ENCODE assay signal across 8 mouse cellular contexts in the genomic region with DNA sequence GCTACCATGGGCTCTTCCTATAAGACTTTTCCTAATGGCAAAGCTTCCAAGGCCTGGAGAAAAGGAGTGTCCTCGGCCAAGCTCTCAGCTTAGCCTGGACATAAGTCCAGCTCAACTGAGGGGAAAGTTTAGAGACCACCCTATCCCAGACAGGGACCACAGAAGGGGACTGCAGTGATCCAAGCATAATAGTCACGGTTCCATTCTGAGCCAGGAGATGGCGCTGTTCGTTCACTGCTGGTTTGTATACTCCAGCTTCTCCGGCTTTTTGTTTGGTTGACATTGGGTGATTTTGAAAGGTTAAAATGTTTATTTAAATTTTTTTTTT. TPM values are rescaled to one million over a fixed set of nuclear protein-coding genes. Genes with fewer than 3 reads are reported as not detected.
A peak's percentile ranks its signal among the peaks of the same experiment; 100 is the strongest.
DNase-seq lines count a peak whose midpoint lies in the region; ATAC-seq and TF ChIP-seq lines count a peak whose summit lies in the region.

No protein-coding gene starts in this region.

- no peak overlapping the region for H3K4me3 ChIP-seq in midbrain, embryonic 10.5 days
- no peak overlapping the region for H3K4me3 ChIP-seq in midbrain, embryonic 13.5 days (replicated peaks)
- H3K4me3 ChIP-seq in intestine, embryonic 15.5 days (replicated peaks) = no peak overlapping the region
- H3K4me3 ChIP-seq in limb, embryonic 14.5 days (replicated peaks; ENCODE audit: low read length) = no peak overlapping the region

- no peak overlapping the region for H3K9ac ChIP-seq in midbrain, embryonic 13.5 days (replicated peaks)
- H3K9ac ChIP-seq in intestine, embryonic 15.5 days = no peak overlapping the region
- H3K9ac ChIP-seq in limb, embryonic 14.5 days (ENCODE audit: low read depth, low read length, severe bottlenecking) = no peak overlapping the region

- TF ChIP-seq POLR2A in limb, embryonic 14.5 days (IDR thresholded peaks at IDR 0.05; ENCODE audit: borderline replicate concordance, extremely low read depth, insufficient read depth, insufficient read length) = no peak

- no peak for ATAC-seq in midbrain, embryonic 13.5 days
- peak; percentile 46; the same call in 1 of the 2 replicates for ATAC-seq in intestine, embryonic 15.5 days
- ATAC-seq in limb, embryonic 14.5 days (ENCODE audit: low FRiP score, low read depth) = 0 out of 2 replicates have a peak, but pooled peaks have one; percentile 31

- H3K27me3 ChIP-seq in midbrain, embryonic 10.5 days (ENCODE audit: low read depth, poor library complexity, severe bottlenecking) = peaks cover 21% of the 10 kb centered on the region
- peaks cover under 1% of the 10 kb centered on the region; the same call in 1 of the 2 replicates for H3K27me3 ChIP-seq in midbrain, embryonic 13.5 days
- peaks cover 12% of the 10 kb centered on the region for H3K27me3 ChIP-seq in intestine, embryonic 15.5 days (replicated peaks)
- peaks cover 17% of the 10 kb centered on the region; the same call in 1 of the 2 replicates for H3K27me3 ChIP-seq in limb, embryonic 14.5 days (ENCODE audit: control insufficient read depth, insufficient read depth, low read length)

- peaks cover 39% of the 10 kb centered on the region for H3K36me3 ChIP-seq in midbrain, embryonic 10.5 days
- peaks cover 33% of the 10 kb centered on the region for H3K36me3 ChIP-seq in midbrain, embryonic 13.5 days
- peaks cover 19% of the 10 kb centered on the region for H3K36me3 ChIP-seq in intestine, embryonic 15.5 days
- peaks cover 35% of the 10 kb centered on the region for H3K36me3 ChIP-seq in limb, embryonic 14.5 days (ENCODE audit: control insufficient read depth, insufficient read depth, low read length)

- no peaks in the 10 kb centered on the region for H3K9me3 ChIP-seq in midbrain, embryonic 10.5 days (replicated peaks)
- no peaks in the 10 kb centered on the region for H3K9me3 ChIP-seq in midbrain, embryonic 13.5 days
- no peaks in the 10 kb centered on the region for H3K9me3 ChIP-seq in intestine, embryonic 15.5 days
- H3K9me3 ChIP-seq in limb, embryonic 14.5 days (ENCODE audit: control insufficient read depth, low read length) = no peaks in the 10 kb centered on the region

- 12% methylated on average over 5 of the region's 5 CpGs for WGBS in midbrain, embryonic 10.5 days
- 3% methylated on average over 5 of the region's 5 CpGs for WGBS in midbrain, embryonic 13.5 days
- WGBS in intestine, embryonic 15.5 days = 8% methylated on average over 5 of the region's 5 CpGs
- 9% methylated on average over 5 of the region's 5 CpGs for WGBS in limb, embryonic 14.5 days

- no peak overlapping the region for H3K4me2 ChIP-seq in midbrain, embryonic 13.5 days (replicated peaks)
- no peak overlapping the region for H3K4me2 ChIP-seq in intestine, embryonic 15.5 days (replicated peaks)
- no peak overlapping the region for H3K4me2 ChIP-seq in limb, embryonic 14.5 days (replicated peaks; ENCODE audit: low read depth, low read length, severe bottlenecking)

- no peak overlapping the region for H3K27ac ChIP-seq in midbrain, embryonic 10.5 days (replicated peaks)
- H3K27ac ChIP-seq in midbrain, embryonic 13.5 days = no peak overlapping the region
- H3K27ac ChIP-seq in intestine, embryonic 15.5 days = no peak overlapping the region
- no peak overlapping the region for H3K27ac ChIP-seq in limb, embryonic 14.5 days (replicated peaks; ENCODE audit: low read depth, low read length)

- H3K4me1 ChIP-seq in midbrain, embryonic 10.5 days = peaks cover 37% of the 10 kb centered on the region
- peaks cover 32% of the 10 kb centered on the region for H3K4me1 ChIP-seq in midbrain, embryonic 13.5 days (replicated peaks)
- H3K4me1 ChIP-seq in intestine, embryonic 15.5 days (replicated peaks) = peaks cover 18% of the 10 kb centered on the region
- H3K4me1 ChIP-seq in limb, embryonic 14.5 days (ENCODE audit: control insufficient read depth, insufficient read depth, low read length) = peaks cover 17% of the 10 kb centered on the region

- DNase-seq in midbrain, embryonic 10.5 days (ENCODE audit: low spot score) = peak; percentile 84
- DNase-seq in adrenal gland, adult 8-10 months = peak; percentile 54
- DNase-seq in embryo, embryonic 11.5 days (ENCODE audit: low read depth, low spot score) = peak; percentile 71
- peak; percentile 93 for DNase-seq in limb, embryonic 14.5 days (ENCODE audit: low spot score)
- DNase-seq in retina, embryonic 14.5 days (ENCODE audit: low spot score) = peak; percentile 97
- DNase-seq in urinary bladder, postnatal 36 days (ENCODE audit: low spot score in 2 of 2) = peak; percentile 57 to 72

RNA-seq across cellular contexts. Expression of gene Rpl19, which starts 4.9 kb away (rescaled TPM):
- polyA plus RNA-seq in midbrain, embryonic 10.5 days (2016; fragmentation: Nextera tagmentation; extraction: Ambion mirVana) = 976 and 1,159 TPM in 2 replicates
- polyA plus RNA-seq in midbrain, embryonic 13.5 days (2015; fragmentation: Nextera tagmentation; extraction: Ambion mirVana) = 699 and 710 TPM in 2 replicates
- 1,000 to 10,000 TPM in 2 of 4 experiments, 100 to 1,000 TPM in 2; 894 to 1,148 (median 997) TPM for total RNA-seq in adrenal gland, adult 8-10 months (2022)
- polyA plus RNA-seq in intestine, embryonic 15.5 days (2015; fragmentation: Nextera tagmentation; extraction: Ambion mirVana) = 1,063 and 1,131 TPM in 2 replicates
- polyA plus RNA-seq in limb, embryonic 14.5 days (2012; rRNA removed) = 1,201 and 1,869 TPM in 2 replicates
- 1,151 and 1,199 TPM in 2 replicates for polyA plus RNA-seq in limb, embryonic 14.5 days (2014; fragmentation: Nextera tagmentation; extraction: Ambion mirVana)

RNA-seq across cellular contexts. Expression of gene Cacnb1, which starts 8.6 kb away (rescaled TPM):
- 7.8 and 12.5 TPM in 2 replicates for polyA plus RNA-seq in midbrain, embryonic 10.5 days (2016; fragmentation: Nextera tagmentation; extraction: Ambion mirVana)
- polyA plus RNA-seq in midbrain, embryonic 13.5 days (2015; fragmentation: Nextera tagmentation; extraction: Ambion mirVana) = 49.8 and 51.8 TPM in 2 replicates
- 10 to 100 TPM in 2 of 4 experiments, 1 to 10 TPM in 2; 7.8 to 18.8 (median 13.6) TPM for total RNA-seq in adrenal gland, adult 8-10 months (2022)
- polyA plus RNA-seq in intestine, embryonic 15.5 days (2015; fragmentation: Nextera tagmentation; extraction: Ambion mirVana) = 6.5 and 7.5 TPM in 2 replicates
- 51.4 and 54.1 TPM in 2 replicates for polyA plus RNA-seq in limb, embryonic 14.5 days (2012; rRNA removed)
- 20.9 and 21.5 TPM in 2 replicates for polyA plus RNA-seq in limb, embryonic 14.5 days (2014; fragmentation: Nextera tagmentation; extraction: Ambion mirVana)

RNA-seq across cellular contexts. Expression of gene Stac2, which starts 21.9 kb away (rescaled TPM):
- polyA plus RNA-seq in midbrain, embryonic 10.5 days (2016; fragmentation: Nextera tagmentation; extraction: Ambion mirVana) = 0.40 and 0.41 TPM in 2 replicates
- polyA plus RNA-seq in midbrain, embryonic 13.5 days (2015; fragmentation: Nextera tagmentation; extraction: Ambion mirVana) = 1.6 and 1.7 TPM in 2 replicates
- 10 to 100 TPM in 1 of 4 experiments, 1 to 10 TPM in 3; 3.8 to 10.9 (median 6.6) TPM for total RNA-seq in adrenal gland, adult 8-10 months (2022)
- 0.16 and 0.29 TPM in 2 replicates for polyA plus RNA-seq in intestine, embryonic 15.5 days (2015; fragmentation: Nextera tagmentation; extraction: Ambion mirVana)
- 1.4 and 1.6 TPM in 2 replicates for polyA plus RNA-seq in limb, embryonic 14.5 days (2012; rRNA removed)
- 0.70 and 1.0 TPM in 2 replicates for polyA plus RNA-seq in limb, embryonic 14.5 days (2014; fragmentation: Nextera tagmentation; extraction: Ambion mirVana)

RNA-seq across cellular contexts. Expression of gene Arl5c, which starts 35.4 kb away (rescaled TPM):
- polyA plus RNA-seq in midbrain, embryonic 10.5 days (2016; fragmentation: Nextera tagmentation; extraction: Ambion mirVana) = 8.9 and 16.8 TPM in 2 replicates
- polyA plus RNA-seq in midbrain, embryonic 13.5 days (2015; fragmentation: Nextera tagmentation; extraction: Ambion mirVana) = 8.0 and 10.5 TPM in 2 replicates
- total RNA-seq in adrenal gland, adult 8-10 months (2022) = 1 to 10 TPM in 3 of 4 experiments, under 1 TPM in 1; 0.44 to 1.8 (median 1.4) TPM
- polyA plus RNA-seq in intestine, embryonic 15.5 days (2015; fragmentation: Nextera tagmentation; extraction: Ambion mirVana) = 7.6 and 11.8 TPM in 2 replicates
- polyA plus RNA-seq in limb, embryonic 14.5 days (2012; rRNA removed) = 2.4 and 2.7 TPM in 2 replicates
- 6.1 and 7.4 TPM in 2 replicates for polyA plus RNA-seq in limb, embryonic 14.5 days (2014; fragmentation: Nextera tagmentation; extraction: Ambion mirVana)

RNA-seq across cellular contexts. Expression of gene Plxdc1, which starts 45.2 kb away (rescaled TPM):
- 0.06 and 0.16 TPM in 2 replicates for polyA plus RNA-seq in midbrain, embryonic 10.5 days (2016; fragmentation: Nextera tagmentation; extraction: Ambion mirVana)
- polyA plus RNA-seq in midbrain, embryonic 13.5 days (2015; fragmentation: Nextera tagmentation; extraction: Ambion mirVana) = 0.38 and 0.63 TPM in 2 replicates
- total RNA-seq in adrenal gland, adult 8-10 months (2022) = 10 to 100 TPM; 13.5 to 36.2 (median 24.0) TPM
- polyA plus RNA-seq in intestine, embryonic 15.5 days (2015; fragmentation: Nextera tagmentation; extraction: Ambion mirVana) = 0.47 and 0.49 TPM in 2 replicates
- polyA plus RNA-seq in limb, embryonic 14.5 days (2012; rRNA removed) = 1.0 and 1.1 TPM in 2 replicates
- 1.1 and 1.7 TPM in 2 replicates for polyA plus RNA-seq in limb, embryonic 14.5 days (2014; fragmentation: Nextera tagmentation; extraction: Ambion mirVana)
